Mouse (Mus musculus): ENCODE measurements around the gene Asxl1. TPM values are rescaled to one million over a fixed set of nuclear protein-coding genes. Genes with fewer than 3 reads are reported as not detected.

Gene Asxl1
- total RNA-seq, 1 experiment, result 44.8 TPM

DNA sequence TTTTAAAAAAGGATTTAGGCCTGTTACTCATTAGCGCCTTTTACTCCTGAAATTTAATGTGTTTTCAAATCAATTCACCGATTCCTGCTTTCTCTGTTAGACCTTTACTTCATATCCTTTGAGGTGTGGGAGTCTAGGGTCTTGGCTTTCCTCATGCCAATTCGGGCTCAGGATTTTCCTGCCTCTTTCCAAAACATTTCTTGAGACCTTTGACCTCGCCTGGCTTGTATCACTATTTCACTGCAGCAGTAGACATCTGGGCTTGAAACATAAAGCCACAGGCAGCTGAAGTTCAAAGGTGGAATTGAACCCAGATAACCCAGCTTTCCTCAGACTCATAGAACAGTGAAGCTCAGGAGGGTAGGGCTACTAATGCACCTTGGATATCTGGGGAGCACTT, 100.8 kb downstream of the Asxl1 start:
- H3K36me3 ChIP-seq (ENCODE audit: control insufficient read depth, insufficient read depth, low read length, poor library complexity, severe bottlenecking), result no peaks in the 10 kb centered on the region
- H3K9ac ChIP-seq (ENCODE audit: insufficient read depth, low read depth, low read length, poor library complexity, severe bottlenecking), result no peak overlapping the region
- no peak for DNase-seq (ENCODE audit: low read depth, low spot score)
- H3K4me1 ChIP-seq (ENCODE audit: control insufficient read depth in 2 of 2, insufficient read depth in 2 of 2, low read length in 2 of 2, poor library complexity in 1 of 2), result peaks cover 0 to 10% of the 10 kb centered on the region in 2 experiments; a peak in 2 of 4 replicates
- no peak overlapping the region for H3K4me3 ChIP-seq (ENCODE audit: insufficient read depth in 1 of 2, low read depth in 1 of 2, low read length in 2 of 2, poor library complexity in 1 of 2, severe bottlenecking in 1 of 2)
- H3K9me3 ChIP-seq (ENCODE audit: control insufficient read depth, insufficient read depth, low read depth, low read length), result no peaks in the 10 kb centered on the region
- in situ Hi-C loops (cut with MboI; ENCODE audit: low sequenced_read_pairs in 2 of 2, unreplicated experiment in 2 of 2), result no loop called here
- no peak for TF ChIP-seq ZNF384 (IDR thresholded peaks at IDR 0.05; ENCODE audit: low read depth, low read length)
- no peak for TF ChIP-seq ZC3H11A (IDR thresholded peaks at IDR 0.05; ENCODE audit: borderline replicate concordance, low read depth, low read length)
- no peak for TF ChIP-seq MAFK (IDR thresholded peaks at IDR 0.05; ENCODE audit: insufficient read depth, low read depth, low read length)
- TF ChIP-seq CHD2 (IDR thresholded peaks at IDR 0.05; ENCODE audit: low read depth, low read length), result no peak
- no peak for TF ChIP-seq HCFC1 (IDR thresholded peaks at IDR 0.05; ENCODE audit: borderline replicate concordance, insufficient read depth, low read length)
- H3K27ac ChIP-seq (ENCODE audit: insufficient read depth, low read depth, low read length, poor library complexity, severe bottlenecking), result no peak overlapping the region

DNA sequence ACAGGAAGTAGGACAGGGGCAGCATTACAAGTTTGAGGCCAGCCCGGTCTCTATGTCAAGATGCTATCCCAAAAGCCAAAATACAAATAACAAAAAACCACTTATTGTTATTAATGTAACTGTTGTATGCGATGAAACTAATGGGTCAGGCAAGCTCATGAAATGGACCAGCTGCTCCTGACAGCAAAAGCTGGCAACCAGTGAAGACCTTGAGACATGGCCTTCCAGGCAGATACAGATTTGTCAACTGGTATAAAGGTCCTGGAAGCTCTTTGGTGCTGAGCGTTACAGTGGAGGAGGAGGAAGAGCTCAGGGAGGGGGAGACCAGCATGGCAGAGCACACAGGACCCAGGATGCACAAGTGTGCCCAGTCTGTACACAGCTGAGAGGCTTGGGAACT, 102.1 kb downstream of the Asxl1 start:
- DNase-seq (ENCODE audit: low read depth, low spot score), result no peak
- peaks cover 0 to under 1% of the 10 kb centered on the region in 2 experiments; a peak in 1 of 4 replicates for H3K4me1 ChIP-seq (ENCODE audit: control insufficient read depth in 2 of 2, insufficient read depth in 2 of 2, low read length in 2 of 2, poor library complexity in 1 of 2)
- H3K9ac ChIP-seq (ENCODE audit: insufficient read depth, low read depth, low read length, poor library complexity, severe bottlenecking), result no peak overlapping the region
- TF ChIP-seq ZNF384 (IDR thresholded peaks at IDR 0.05; ENCODE audit: low read depth, low read length) (no peak), HCFC1 (IDR thresholded peaks at IDR 0.05; ENCODE audit: borderline replicate concordance, insufficient read depth, low read length) (no peak), MAFK (IDR thresholded peaks at IDR 0.05; ENCODE audit: insufficient read depth, low read depth, low read length) (no peak), ZC3H11A (IDR thresholded peaks at IDR 0.05; ENCODE audit: borderline replicate concordance, low read depth, low read length) (no peak), CHD2 (IDR thresholded peaks at IDR 0.05; ENCODE audit: low read depth, low read length) (no peak)
- in situ Hi-C loops (cut with MboI; ENCODE audit: low sequenced_read_pairs in 2 of 2, unreplicated experiment in 2 of 2), result no loop called here
- no peak overlapping the region for H3K27ac ChIP-seq (ENCODE audit: insufficient read depth, low read depth, low read length, poor library complexity, severe bottlenecking)
- no peaks in the 10 kb centered on the region for H3K9me3 ChIP-seq (ENCODE audit: control insufficient read depth, insufficient read depth, low read depth, low read length)
- H3K36me3 ChIP-seq (ENCODE audit: control insufficient read depth, insufficient read depth, low read length, poor library complexity, severe bottlenecking), result no peaks in the 10 kb centered on the region
- H3K4me3 ChIP-seq (ENCODE audit: insufficient read depth in 1 of 2, low read depth in 1 of 2, low read length in 2 of 2, poor library complexity in 1 of 2, severe bottlenecking in 1 of 2), result no peak overlapping the region

GRCm38 (mm10) chr2:153448519-153448918, 102.9 kb downstream of the Asxl1 start:
- Histone ChIP-seq H3K36me3 (ENCODE audit: control insufficient read depth, insufficient read depth, low read length, poor library complexity, severe bottlenecking) (no peaks in the 10 kb centered on the region), H3K27ac (ENCODE audit: insufficient read depth, low read depth, low read length, poor library complexity, severe bottlenecking) (no peak overlapping the region), H3K9ac (ENCODE audit: insufficient read depth, low read depth, low read length, poor library complexity, severe bottlenecking) (no peak overlapping the region), H3K4me1 (ENCODE audit: control insufficient read depth in 2 of 2, insufficient read depth in 2 of 2, low read length in 2 of 2, poor library complexity in 1 of 2) (no peaks in the 10 kb centered on the region), H3K9me3 (ENCODE audit: control insufficient read depth, insufficient read depth, low read depth, low read length) (no peaks in the 10 kb centered on the region), H3K4me3 (ENCODE audit: insufficient read depth in 1 of 2, low read depth in 1 of 2, low read length in 2 of 2, poor library complexity in 1 of 2, severe bottlenecking in 1 of 2) (no peak overlapping the region)
- TF ChIP-seq ZC3H11A (IDR thresholded peaks at IDR 0.05; ENCODE audit: borderline replicate concordance, low read depth, low read length) (no peak), ZNF384 (IDR thresholded peaks at IDR 0.05; ENCODE audit: low read depth, low read length) (no peak)
- in situ Hi-C loops (cut with MboI; ENCODE audit: low sequenced_read_pairs in 2 of 2, unreplicated experiment in 2 of 2), result no loop called here
- DNase-seq (ENCODE audit: low read depth, low spot score), result no peak

Other genes with a start within 250 kb of the Asxl1 start
- 29.3 and 60.8 TPM in 2 replicates for gene Hck, start 237.4 kb upstream of the Asxl1 start, total RNA-seq (2012; rRNA removed)
- 62.8 and 108 TPM in 2 replicates for gene Tm9sf4, start 184.5 kb upstream of the Asxl1 start, total RNA-seq (2012; rRNA removed)
- gene Tspyl3, start 120.4 kb upstream of the Asxl1 start, total RNA-seq (2012; rRNA removed), result 1.7 and 2.1 TPM in 2 replicates
- gene Plagl2, start 104.4 kb upstream of the Asxl1 start, total RNA-seq (2012; rRNA removed), result 3.5 and 3.9 TPM in 2 replicates
- gene Pofut1, start 104.3 kb upstream of the Asxl1 start, total RNA-seq (2012; rRNA removed), result 29.2 and 37.8 TPM in 2 replicates
- 7.6 and 8.6 TPM in 2 replicates for gene Kif3b, start 54.4 kb upstream of the Asxl1 start, total RNA-seq (2012; rRNA removed)
- not detected in 2 replicates for gene 4930404H24Rik, start 147.0 kb downstream of the Asxl1 start, total RNA-seq (2012; rRNA removed)
- 3.8 and 4.3 TPM in 2 replicates for gene Nol4l, start 184.1 kb downstream of the Asxl1 start, total RNA-seq (2012; rRNA removed)

Data from ES-E14 (cell line).